Mouse (Mus musculus): ENCODE measurements around the gene Mpzl2. TPM values are rescaled to one million over a fixed set of nuclear protein-coding genes. Genes with fewer than 3 reads are reported as not detected.

Gene Mpzl2
- polyA plus RNA-seq, 1 experiment: 2.3 TPM

DNA sequence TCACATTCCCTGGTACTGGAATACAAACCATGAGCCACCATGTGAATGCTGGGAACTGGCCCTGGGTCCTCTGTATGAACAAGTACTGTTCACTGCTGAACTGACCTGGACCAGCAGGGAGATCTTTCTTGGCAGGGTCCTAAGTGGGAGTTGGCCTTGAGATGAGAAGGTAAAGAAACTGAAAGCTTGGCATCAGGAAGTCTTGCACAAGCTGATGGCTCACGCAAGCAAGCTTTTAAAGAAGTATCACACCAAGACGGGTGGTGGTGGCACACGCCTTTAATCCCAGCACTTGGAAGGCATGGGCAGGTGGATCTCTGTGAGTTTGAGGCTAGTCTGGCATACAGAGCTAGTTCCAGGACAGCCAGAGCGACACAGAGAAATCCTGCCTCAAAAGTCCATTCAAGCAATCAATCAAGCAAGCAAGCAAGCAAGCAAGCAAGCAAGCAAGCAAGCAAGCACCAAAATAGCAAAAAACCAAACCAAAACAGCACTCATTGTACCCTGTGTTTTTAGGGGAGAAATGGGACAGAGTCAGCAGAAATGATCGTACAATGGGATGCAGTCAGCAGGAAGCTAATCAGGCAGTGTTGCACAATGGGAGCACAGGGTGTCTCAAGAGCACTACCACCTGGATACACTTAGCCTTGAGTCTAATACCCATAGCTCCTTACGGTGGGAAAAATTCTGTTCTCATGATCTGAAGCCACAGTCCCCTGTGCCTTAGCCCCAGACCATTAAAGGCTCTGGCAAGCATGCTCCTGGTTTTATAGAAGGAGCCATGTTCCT, 55.7 kb downstream of the Mpzl2 start:
- TF ChIP-seq CTCF (IDR thresholded peaks at IDR 0.05; ENCODE audit: extremely low read depth, insufficient read depth, low read length): no peak
- no peak for TF ChIP-seq POLR2A (IDR thresholded peaks at IDR 0.05; ENCODE audit: extremely low read depth, insufficient read depth, low read length)
- Histone ChIP-seq H3K27ac (ENCODE audit: insufficient read depth, low read length) (no peak overlapping the region), H3K4me1 (ENCODE audit: control insufficient read depth, insufficient read depth, low read length) (no peaks in the 10 kb centered on the region), H3K4me3 (ENCODE audit: insufficient read depth, low read length) (no peak overlapping the region)

DNA sequence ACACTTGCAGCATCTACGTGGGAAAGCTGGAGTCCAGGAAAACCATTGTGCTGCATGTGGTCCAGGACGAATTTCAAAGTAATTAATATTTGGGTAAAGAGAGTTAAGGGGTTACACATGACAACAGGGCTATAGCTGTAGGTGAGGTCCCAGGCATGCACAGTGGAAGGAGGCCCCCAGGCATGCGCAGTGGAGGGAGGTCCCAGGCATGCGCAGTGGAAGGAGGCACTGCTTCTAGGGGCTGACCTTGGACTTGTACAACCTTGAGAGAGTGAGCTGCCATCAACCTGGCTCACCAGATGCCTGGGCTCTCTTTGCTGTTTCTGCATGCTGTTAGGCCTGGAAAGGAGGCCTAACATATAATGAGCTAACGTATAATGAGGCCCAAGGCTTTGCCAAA, 58.3 kb downstream of the Mpzl2 start:
- Histone ChIP-seq H3K4me1 (ENCODE audit: control insufficient read depth, insufficient read depth, low read length) (no peaks in the 10 kb centered on the region), H3K4me3 (ENCODE audit: insufficient read depth, low read length) (no peak overlapping the region), H3K27ac (ENCODE audit: insufficient read depth, low read length) (no peak overlapping the region)
- TF ChIP-seq POLR2A (IDR thresholded peaks at IDR 0.05; ENCODE audit: extremely low read depth, insufficient read depth, low read length) (no peak), CTCF (IDR thresholded peaks at IDR 0.05; ENCODE audit: extremely low read depth, insufficient read depth, low read length) (no peak)

DNA sequence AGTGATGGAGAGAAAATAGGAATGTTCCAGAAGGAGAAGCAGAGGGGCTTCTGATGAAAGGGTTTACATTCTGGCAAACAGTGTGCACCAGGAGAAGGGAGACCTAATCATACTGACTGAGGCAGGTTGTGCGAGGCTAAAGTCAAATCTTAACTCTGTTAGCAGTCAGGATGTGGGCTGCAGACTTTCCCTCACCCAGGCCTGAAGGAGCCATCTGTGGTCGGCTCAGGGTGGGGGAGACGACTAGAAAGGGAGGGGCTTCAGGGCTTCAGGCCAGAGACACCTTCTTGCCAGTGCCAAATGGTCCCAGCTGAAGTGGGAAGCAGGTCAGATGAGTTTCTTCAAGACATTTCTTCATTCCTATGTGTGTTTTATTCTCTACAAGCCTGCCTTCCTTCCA, 58.8 kb downstream of the Mpzl2 start:
- Histone ChIP-seq H3K4me1 (ENCODE audit: control insufficient read depth, insufficient read depth, low read length) (no peaks in the 10 kb centered on the region), H3K4me3 (ENCODE audit: insufficient read depth, low read length) (no peak overlapping the region), H3K27ac (ENCODE audit: insufficient read depth, low read length) (no peak overlapping the region)
- TF ChIP-seq POLR2A (IDR thresholded peaks at IDR 0.05; ENCODE audit: extremely low read depth, insufficient read depth, low read length) (no peak), CTCF (IDR thresholded peaks at IDR 0.05; ENCODE audit: extremely low read depth, insufficient read depth, low read length) (no peak)

DNA sequence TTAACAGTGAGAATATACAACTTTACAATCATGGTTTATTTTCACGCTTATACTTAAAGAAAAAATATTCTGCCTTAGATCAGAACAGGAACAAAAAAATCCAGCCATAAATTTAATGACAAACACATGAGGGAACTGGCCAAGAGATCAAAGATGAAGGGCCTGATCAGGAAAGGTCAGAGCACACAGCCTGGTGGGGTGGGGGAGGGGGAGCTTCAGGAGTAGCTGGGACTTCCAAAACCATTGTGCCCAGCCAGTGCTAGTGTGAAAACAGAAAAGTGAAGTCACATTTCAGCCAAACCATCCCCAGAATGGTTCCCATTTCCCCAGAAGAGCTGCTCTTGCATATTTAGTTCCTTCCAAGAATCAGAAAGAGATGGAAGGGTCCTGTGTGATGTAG, 62.9 kb downstream of the Mpzl2 start:
- no peaks in the 10 kb centered on the region for H3K4me1 ChIP-seq (ENCODE audit: control insufficient read depth, insufficient read depth, low read length)
- TF ChIP-seq POLR2A (IDR thresholded peaks at IDR 0.05; ENCODE audit: extremely low read depth, insufficient read depth, low read length) (no peak), CTCF (IDR thresholded peaks at IDR 0.05; ENCODE audit: extremely low read depth, insufficient read depth, low read length) (no peak)
- no peak overlapping the region for H3K27ac ChIP-seq (ENCODE audit: insufficient read depth, low read length)
- no peak overlapping the region for H3K4me3 ChIP-seq (ENCODE audit: insufficient read depth, low read length)

DNA sequence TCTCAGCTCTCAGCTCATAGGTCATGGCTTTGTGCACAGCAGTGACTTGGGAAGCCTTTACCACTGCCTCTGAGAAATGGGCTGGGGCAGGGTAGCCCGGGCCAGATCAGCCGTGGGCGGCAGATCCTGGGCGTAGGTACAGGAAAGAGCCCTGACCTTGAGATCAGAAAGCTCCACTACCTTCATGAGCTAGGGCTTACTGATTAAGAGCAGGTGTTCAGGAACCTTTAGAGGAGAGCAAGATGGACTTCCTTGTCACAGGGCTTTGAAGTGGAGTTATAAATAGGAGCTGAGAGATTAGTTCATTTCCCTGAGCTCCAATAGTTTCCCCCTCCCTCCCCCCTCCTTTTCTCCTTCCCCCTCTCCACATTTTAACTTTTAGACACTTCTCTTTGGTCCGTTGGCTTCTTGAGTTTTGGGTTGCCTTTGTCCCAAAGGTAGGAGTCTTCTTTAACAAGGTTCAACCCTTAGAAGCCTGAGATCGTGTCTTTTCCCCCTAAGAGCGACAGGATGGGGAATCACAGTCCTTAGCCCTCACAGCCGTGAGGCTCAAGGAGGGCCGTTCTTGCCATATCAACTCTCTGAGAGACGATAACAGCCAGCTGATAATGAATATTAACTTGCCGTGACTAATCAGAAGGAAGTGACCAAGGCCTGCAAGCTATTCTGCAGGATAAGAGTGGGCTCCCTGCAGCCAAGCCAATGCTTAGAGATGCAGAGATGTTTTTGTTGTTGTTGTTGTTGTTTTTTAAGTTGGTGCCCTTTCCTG, 63.8 kb downstream of the Mpzl2 start:
- H3K4me3 ChIP-seq (ENCODE audit: insufficient read depth, low read length): no peak overlapping the region
- TF ChIP-seq CTCF (IDR thresholded peaks at IDR 0.05; ENCODE audit: extremely low read depth, insufficient read depth, low read length): no peak

More for the DNA sequence above, 63.8 kb downstream of the Mpzl2 start:
- H3K27ac ChIP-seq (ENCODE audit: insufficient read depth, low read length): no peak overlapping the region
- no peaks in the 10 kb centered on the region for H3K4me1 ChIP-seq (ENCODE audit: control insufficient read depth, insufficient read depth, low read length)

Other genes with a start within 250 kb of the Mpzl2 start
- gene Tmem25, start 240.5 kb upstream of the Mpzl2 start, polyA plus RNA-seq (2012; rRNA removed): 111 and 117 TPM in 2 replicates
- 0.61 and 0.62 TPM in 2 replicates for gene Ttc36, start 236.7 kb upstream of the Mpzl2 start, polyA plus RNA-seq (2012; rRNA removed)
- gene Kmt2a, start 158.5 kb upstream of the Mpzl2 start, polyA plus RNA-seq (2012; rRNA removed): 28.3 and 28.6 TPM in 2 replicates
- 755 and 827 TPM in 2 replicates for gene Atp5l, start 119.1 kb upstream of the Mpzl2 start, polyA plus RNA-seq (2012; rRNA removed)
- gene Ube4a, start 74.2 kb upstream of the Mpzl2 start, polyA plus RNA-seq (2012; rRNA removed): 24.1 and 26.1 TPM in 2 replicates
- gene Cd3g, start 59.4 kb upstream of the Mpzl2 start, polyA plus RNA-seq (2012; rRNA removed): not detected in 2 replicates
- 0.06 TPM in 1 of 2 replicates, not detected in the other for gene Cd3d, start 58.0 kb upstream of the Mpzl2 start, polyA plus RNA-seq (2012; rRNA removed)
- 0.08 TPM in 1 of 2 replicates, not detected in the other for gene Cd3e, start 30.2 kb upstream of the Mpzl2 start, polyA plus RNA-seq (2012; rRNA removed)
- 3.0 and 3.1 TPM in 2 replicates for gene Mpzl3, start 15.4 kb downstream of the Mpzl2 start, polyA plus RNA-seq (2012; rRNA removed)
- 0.36 and 0.52 TPM in 2 replicates for gene Jaml, start 39.4 kb downstream of the Mpzl2 start, polyA plus RNA-seq (2012; rRNA removed)
- 123 TPM in 2 replicates for gene Scn2b, start 78.0 kb downstream of the Mpzl2 start, polyA plus RNA-seq (2012; rRNA removed)
- gene Scn4b, start 98.6 kb downstream of the Mpzl2 start, polyA plus RNA-seq (2012; rRNA removed): 31.9 and 87.5 TPM in 2 replicates
- 1.5 and 1.8 TPM in 2 replicates for gene BC049352, start 142.2 kb downstream of the Mpzl2 start, polyA plus RNA-seq (2012; rRNA removed)
- 0.13 and 0.25 TPM in 2 replicates for gene Tmprss4, start 164.3 kb downstream of the Mpzl2 start, polyA plus RNA-seq (2012; rRNA removed)
- 4.7 and 5.1 TPM in 2 replicates for gene Il10ra, start 229.3 kb downstream of the Mpzl2 start, polyA plus RNA-seq (2012; rRNA removed)